Mouse (Mus musculus) adrenal gland, adult 8-10 months (tissue): Measurements from ENCODE around the gene Hist1h2bb. TPM values are rescaled to one million over a fixed set of nuclear protein-coding genes. Genes with fewer than 3 reads are reported as not detected.
"Not testable (repeated sequence)": the region's sequence is repeated elsewhere in the genome, so short reads cannot be mapped to it uniquely, and the experiment has no call there.

Source experiments
- DNase-seq: peaks from one replicate; pipeline ENCODE4 v3.0.0; 2022
- microRNA-seq, 2 experiments: library from miRNA; unstranded; fragments of <30 nt; microRNA quantifications; one replicate each; pipeline ENCODE4 v1.2.0; 2022
- total RNA-seq, 4 experiments: library from RNA; stranded (reverse); gene quantifications; 2 replicates each; pipeline ENCODE4 v1.2.4; 2022

Gene Hist1h2bb
- total RNA-seq, 4 experiments from 2014 or later = 14.8 to 24.3 (median 20.0) TPM

GRCm38 (mm10) chr13:23766772-23767171 is 20.2 kb downstream of the Hist1h2bb start:
- peak; percentile 33 for DNase-seq

GRCm38 (mm10) chr13:23768834-23769397 is 22.4 kb downstream of the Hist1h2bb start:
- DNase-seq = no peak

GRCm38 (mm10) chr13:23769613-23770012 is 23.1 kb downstream of the Hist1h2bb start, which contains the start of gene Trim38:
Gene Trim38, plus strand, starts transcription at chr13:23769913.
- DNase-seq = not testable (repeated sequence)

- no peak for DNase-seq
Measured at GRCm38 (mm10) chr13:23772561-23773313, 26.2 kb downstream of the Hist1h2bb start.

GRCm38 (mm10) chr13:23778339-23778738 is 31.8 kb downstream of the Hist1h2bb start:
- DNase-seq = no peak

- DNase-seq = no peak
Measured at GRCm38 (mm10) chr13:23779025-23779424, 32.5 kb downstream of the Hist1h2bb start.

GRCm38 (mm10) chr13:23792520-23792919 is 46.0 kb downstream of the Hist1h2bb start:
- no peak for DNase-seq

Small RNAs within 50 kb of the gene (microRNA-seq; reads per million reads assigned to microRNA genes)
- gene Gm44314 (0 reads per million in 2 experiments), gene Gm44484 (0 reads per million in 2 experiments)

Other genes with a start within 250 kb of the Hist1h2bb start
- 100 to 1,000 TPM; 381 to 523 (median 406) TPM for gene Hist1h4h, start 215.7 kb upstream of the Hist1h2bb start, total RNA-seq
- gene Hist1h2af, start 212.8 kb upstream of the Hist1h2bb start, total RNA-seq = 10 to 100 TPM in 3 of 4 experiments, 1 to 10 TPM in 1; 8.2 to 20.8 (median 16.2) TPM
- 1 to 10 TPM; 3.2 to 5.6 (median 4.7) TPM for gene Hist1h3g, start 211.3 kb upstream of the Hist1h2bb start, total RNA-seq
- gene Hist1h2bh, start 203.3 kb upstream of the Hist1h2bb start, total RNA-seq = 1 to 10 TPM; 2.2 to 3.4 (median 2.9) TPM
- 10 to 100 TPM; 16.8 to 22.6 (median 20.7) TPM for gene Hist1h3f, start 202.7 kb upstream of the Hist1h2bb start, total RNA-seq
- 10 to 100 TPM; 54.2 to 65.8 (median 58.8) TPM for gene Hist1h4f, start 195.1 kb upstream of the Hist1h2bb start, total RNA-seq
- 1 to 10 TPM; 2.2 to 3.9 (median 3.1) TPM for gene Hist1h1d, start 193.5 kb upstream of the Hist1h2bb start, total RNA-seq
- 10 to 100 TPM; 48.1 to 62.5 (median 53.5) TPM for gene Hist1h3e, start 184.4 kb upstream of the Hist1h2bb start, total RNA-seq
- gene Hist1h2ae, start 175.5 kb upstream of the Hist1h2bb start, total RNA-seq = 1 to 10 TPM; 4.5 to 9.9 (median 6.6) TPM
- 10 to 100 TPM; 55.2 to 81.2 (median 75.0) TPM for gene Hist1h2bg, start 175.3 kb upstream of the Hist1h2bb start, total RNA-seq
- gene Hist1h2bf, start 172.5 kb upstream of the Hist1h2bb start, total RNA-seq = 10 to 100 TPM; 18.7 to 29.5 (median 23.2) TPM
- gene Hist1h2ad, start 172.4 kb upstream of the Hist1h2bb start, total RNA-seq = 1 to 10 TPM; 4.8 to 9.8 (median 5.8) TPM
- gene Hist1h3d, start 171.0 kb upstream of the Hist1h2bb start, total RNA-seq = 1 to 10 TPM; 2.9 to 4.8 (median 3.3) TPM
- 100 to 1,000 TPM; 116 to 151 (median 145) TPM for gene Hist1h4d, start 165.1 kb upstream of the Hist1h2bb start, total RNA-seq
- gene Hist1h2be, start 125.6 kb upstream of the Hist1h2bb start, total RNA-seq = 10 to 100 TPM; 11.0 to 15.5 (median 13.2) TPM
- gene Hist1h1e, start 124.2 kb upstream of the Hist1h2bb start, total RNA-seq = 10 to 100 TPM; 61.3 to 77.8 (median 63.8) TPM
- gene Hist1h2ac, start 62.8 kb upstream of the Hist1h2bb start, total RNA-seq = 1 to 10 TPM; 1.8 to 3.2 (median 2.3) TPM
- 100 to 1,000 TPM; 105 to 176 (median 135) TPM for gene Hist1h2bc, start 62.5 kb upstream of the Hist1h2bb start, total RNA-seq
- gene Hist1h1t, start 50.9 kb upstream of the Hist1h2bb start, total RNA-seq = under 1 TPM in 1 of 4 experiments, not detected in 3; 0.26 TPM
- gene Hist1h4c, start 48.3 kb upstream of the Hist1h2bb start, total RNA-seq = 10 to 100 TPM; 71.9 to 93.9 (median 88.6) TPM
- 10 to 100 TPM; 27.4 to 41.7 (median 33.5) TPM for gene Hfe, start 35.9 kb upstream of the Hist1h2bb start, total RNA-seq
- gene Hist1h1c, start 7.9 kb upstream of the Hist1h2bb start, total RNA-seq = 100 to 1,000 TPM; 212 to 290 (median 255) TPM
- gene Hist1h3c, start 1.1 kb upstream of the Hist1h2bb start, total RNA-seq = 10 to 100 TPM in 1 of 4 experiments, 1 to 10 TPM in 3; 4.3 to 10.9 (median 7.4) TPM
- 10 to 100 TPM; 24.0 to 37.5 (median 29.3) TPM for gene Hist1h2ab, start 4.4 kb downstream of the Hist1h2bb start, total RNA-seq
- gene Hist1h3b, start 5.5 kb downstream of the Hist1h2bb start, total RNA-seq = 10 to 100 TPM; 18.1 to 29.8 (median 26.6) TPM
- 100 to 1,000 TPM in 1 of 4 experiments, 10 to 100 TPM in 3; 69.6 to 104 (median 91.8) TPM for gene Hist1h4b, start 10.3 kb downstream of the Hist1h2bb start, total RNA-seq
- gene Hist1h4a, start 14.5 kb downstream of the Hist1h2bb start, total RNA-seq = 10 to 100 TPM; 18.1 to 29.1 (median 26.8) TPM
- 10 to 100 TPM; 28.7 to 37.4 (median 36.4) TPM for gene Hist1h3a, start 15.7 kb downstream of the Hist1h2bb start, total RNA-seq
- 10 to 100 TPM; 16.7 to 20.1 (median 18.6) TPM for gene Hist1h1a, start 16.9 kb downstream of the Hist1h2bb start, total RNA-seq
- gene Trim38, start 23.2 kb downstream of the Hist1h2bb start, total RNA-seq = under 1 TPM in 3 of 4 experiments, not detected in 1; 0.24 to 0.48 (median 0.26) TPM
- under 1 TPM in 1 of 4 experiments, not detected in 3; 0.06 TPM for gene Slc17a2, start 60.3 kb downstream of the Hist1h2bb start, total RNA-seq
- 1 to 10 TPM in 1 of 4 experiments, under 1 TPM in 3; 0.18 to 1.4 (median 0.76) TPM for gene Slc17a3, start 92.7 kb downstream of the Hist1h2bb start, total RNA-seq
- not detected for gene Slc17a1, start 121.0 kb downstream of the Hist1h2bb start, total RNA-seq
- under 1 TPM in 3 of 4 experiments, not detected in 1; 0.13 to 0.38 (median 0.15) TPM for gene Slc17a4, start 168.3 kb downstream of the Hist1h2bb start, total RNA-seq
- not detected for gene Hist1h2ba, start 187.4 kb downstream of the Hist1h2bb start, total RNA-seq
- gene Hist1h2aa, start 187.7 kb downstream of the Hist1h2bb start, total RNA-seq = not detected
- 1 to 10 TPM; 2.3 to 4.4 (median 3.1) TPM for gene Scgn, start 244.5 kb downstream of the Hist1h2bb start, total RNA-seq